Mouse (Mus musculus): ENCODE measurements around the gene Aes. TPM values are rescaled to one million over a fixed set of nuclear protein-coding genes. Genes with fewer than 3 reads are reported as not detected.

The Aes gene
- total RNA-seq, 2 experiments from 2014 or later: 77.8 to 81.9 TPM

DNA sequence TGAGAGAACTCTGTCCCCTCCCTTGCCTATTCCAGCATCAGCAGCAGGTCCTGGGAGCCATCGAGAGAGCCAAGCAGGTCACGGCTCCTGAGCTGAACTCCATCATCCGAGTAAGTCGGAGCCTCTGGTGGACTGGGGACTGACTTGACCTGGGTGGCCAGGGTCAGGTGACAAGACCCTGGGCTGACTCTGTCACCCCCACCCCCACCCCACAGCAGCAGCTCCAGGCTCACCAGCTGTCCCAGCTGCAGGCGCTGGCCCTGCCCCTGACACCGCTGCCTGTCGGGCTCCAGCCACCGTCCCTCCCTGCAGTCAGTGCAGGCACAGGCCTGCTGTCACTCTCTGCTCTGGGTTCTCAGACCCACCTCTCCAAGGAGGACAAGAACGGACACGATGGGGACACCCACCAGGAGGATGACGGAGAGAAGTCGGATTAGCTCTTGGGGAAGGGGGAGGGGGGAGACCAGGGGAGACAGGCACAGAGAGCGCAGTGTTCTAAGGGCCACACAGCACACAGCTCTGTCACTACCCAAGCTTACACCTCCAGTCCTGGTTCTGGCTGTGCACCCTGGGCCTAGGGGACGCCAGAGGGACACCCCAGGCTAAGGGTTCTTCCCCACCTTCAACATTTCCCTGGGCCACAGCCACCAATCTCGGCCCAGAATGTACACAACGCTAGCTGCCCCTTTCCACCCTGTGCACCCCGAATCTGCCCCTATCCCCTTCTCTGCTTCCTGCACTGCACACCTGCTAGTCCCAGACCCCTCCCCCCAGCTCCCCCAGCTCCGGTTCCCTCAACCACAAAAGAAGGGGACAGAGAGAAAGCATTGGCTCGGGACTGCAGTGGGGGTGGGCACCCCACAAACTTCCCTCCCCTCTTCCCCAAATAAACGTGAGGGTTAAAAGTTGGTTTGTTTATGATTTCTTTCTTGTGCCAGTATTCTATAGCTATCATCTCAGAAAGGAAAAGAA, 6.3 kb downstream of the Aes start:
- no peak for ATAC-seq (replicated peaks; ENCODE audit: low FRiP score, poor library complexity, severe bottlenecking)

DNA sequence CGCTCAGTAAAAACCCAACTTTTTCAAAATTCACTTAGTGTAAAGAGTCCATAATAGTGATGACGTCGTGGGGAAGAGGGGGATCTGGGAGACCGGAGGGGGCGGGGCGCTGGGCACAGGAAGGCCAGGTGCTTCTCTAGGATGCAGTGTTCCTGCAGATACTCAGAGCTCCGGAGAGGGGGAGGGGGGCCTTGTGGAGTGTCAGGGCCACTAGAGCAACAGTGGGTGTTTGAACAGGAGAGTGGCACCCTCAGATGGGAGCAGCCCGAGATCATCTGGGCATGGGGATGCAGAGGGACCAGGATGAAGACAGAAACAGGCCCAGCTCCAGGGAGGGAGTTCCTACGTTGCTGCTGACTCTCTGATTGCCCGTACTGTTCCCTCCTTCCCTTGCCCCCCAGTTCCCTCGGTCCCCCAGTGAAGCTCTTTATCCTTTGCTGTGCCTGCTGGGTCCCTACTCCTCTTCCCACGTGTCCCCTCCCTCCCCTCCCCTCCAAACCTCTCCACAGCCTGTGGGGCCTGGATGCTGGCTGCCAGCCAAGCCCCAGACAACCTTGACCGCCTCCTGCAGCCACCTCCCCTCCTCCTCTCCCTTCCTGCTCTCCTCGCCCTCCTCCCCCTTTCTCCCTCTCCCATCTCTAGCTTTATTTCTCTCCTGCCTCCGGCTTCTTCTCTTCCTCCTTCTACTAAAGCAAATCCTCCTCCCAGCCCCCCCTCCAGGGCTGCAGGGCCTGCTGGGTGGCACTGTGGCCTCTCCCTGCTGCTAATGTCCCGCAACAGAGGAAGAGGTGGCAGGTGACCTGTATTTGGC, 9.3 kb downstream of the Aes start:
- ATAC-seq (replicated peaks; ENCODE audit: low FRiP score, poor library complexity, severe bottlenecking): no peak

DNA sequence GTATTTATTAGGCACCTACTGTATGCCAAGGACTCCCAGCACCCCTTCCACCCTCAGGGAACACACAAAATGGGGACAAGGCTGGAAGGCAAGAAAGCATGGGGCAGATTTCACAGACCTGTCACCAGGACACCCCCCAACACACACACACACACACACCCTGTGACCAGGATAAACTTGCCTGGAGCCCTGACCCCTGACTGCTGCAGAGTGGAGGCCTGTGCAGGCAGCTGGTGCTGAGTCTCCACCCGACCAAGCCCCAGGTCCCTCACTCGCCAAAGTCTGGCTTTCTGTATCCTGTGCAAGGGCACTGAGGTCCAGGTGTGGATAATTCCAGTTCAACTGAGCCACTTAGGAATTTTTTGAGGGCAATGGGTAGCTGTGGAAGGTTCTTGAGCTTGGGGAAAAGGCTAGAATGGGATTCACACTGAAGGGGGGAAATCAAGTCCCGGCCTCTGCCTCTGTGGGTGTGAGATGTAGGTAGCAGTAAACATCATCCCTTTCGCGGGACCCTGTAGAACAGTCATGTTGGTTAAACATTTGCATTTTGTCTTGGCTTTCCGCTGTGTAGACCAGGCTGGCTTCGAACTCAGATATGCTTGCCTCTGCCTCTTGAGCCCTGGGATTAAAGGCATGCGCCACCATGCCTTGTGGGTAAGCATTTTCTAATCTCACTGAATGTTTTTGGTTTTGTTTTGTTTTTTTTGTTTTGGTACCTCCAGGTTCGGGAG, 10.4 kb downstream of the Aes start:
- ATAC-seq (replicated peaks; ENCODE audit: low FRiP score, poor library complexity, severe bottlenecking): no peak

DNA sequence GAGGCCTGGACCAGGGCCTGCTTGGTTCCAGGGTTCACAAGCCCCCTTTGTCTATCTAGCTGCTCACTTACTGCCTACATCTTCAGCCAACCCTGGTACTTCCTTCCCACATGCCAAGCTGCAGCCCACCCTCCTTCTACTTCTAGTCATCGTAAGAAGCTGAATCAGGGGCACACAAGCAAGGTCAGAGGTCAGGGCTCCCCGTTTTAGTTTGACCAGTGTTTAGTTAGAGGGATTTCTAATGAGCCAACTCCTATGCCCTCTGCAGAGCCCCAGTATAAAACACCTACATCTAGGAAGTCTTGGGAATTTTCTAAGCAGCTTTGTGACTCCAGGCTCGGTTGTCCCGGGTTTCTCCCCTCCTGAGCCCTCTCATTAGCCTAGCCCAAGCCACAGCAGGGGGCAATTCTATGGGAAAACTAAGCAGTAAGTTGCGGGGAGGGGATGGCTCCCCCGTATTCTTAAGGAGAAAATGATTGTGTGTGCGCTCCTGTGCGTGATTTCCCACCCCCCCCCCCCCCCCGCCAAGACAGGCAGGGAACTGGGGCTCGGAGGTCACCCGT, 11.0 kb downstream of the Aes start:
- ATAC-seq (replicated peaks; ENCODE audit: low FRiP score, poor library complexity, severe bottlenecking): no peak

DNA sequence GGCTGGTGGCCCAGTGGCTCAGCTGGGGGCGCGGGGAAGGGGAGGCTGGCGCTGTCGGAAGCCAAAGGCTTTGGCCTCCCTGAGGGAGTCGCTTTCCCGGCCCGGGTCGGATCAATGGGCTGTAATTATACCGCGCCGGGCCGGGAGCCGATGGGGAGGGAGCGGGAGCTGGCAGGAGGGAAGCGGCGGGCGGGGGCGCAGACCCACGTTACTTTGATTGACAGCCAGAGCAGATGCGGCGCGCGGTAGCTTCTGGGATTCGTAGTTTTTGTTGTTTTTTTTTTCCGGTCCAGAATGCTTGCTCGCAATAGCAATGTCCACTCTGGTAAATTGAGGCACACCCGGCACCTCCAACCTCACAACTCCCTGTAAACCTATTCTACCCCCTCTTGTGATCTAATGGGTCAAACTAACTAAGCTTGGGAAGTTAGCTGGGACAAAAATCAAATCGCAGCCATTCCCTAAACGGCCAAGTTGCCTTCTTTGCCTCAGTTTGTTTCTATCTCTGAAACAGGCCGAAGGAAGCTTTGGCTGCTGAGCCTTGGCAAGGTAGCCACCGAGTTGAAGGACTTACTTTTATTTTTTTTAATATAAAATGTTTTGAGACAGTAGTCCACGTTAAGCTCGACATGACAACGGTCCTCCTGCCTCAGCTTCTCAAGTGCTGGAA, 11.7 kb downstream of the Aes start:
- peak; percentile 38; the same call in 1 of the 2 replicates for ATAC-seq (replicated peaks; ENCODE audit: low FRiP score, poor library complexity, severe bottlenecking)

DNA sequence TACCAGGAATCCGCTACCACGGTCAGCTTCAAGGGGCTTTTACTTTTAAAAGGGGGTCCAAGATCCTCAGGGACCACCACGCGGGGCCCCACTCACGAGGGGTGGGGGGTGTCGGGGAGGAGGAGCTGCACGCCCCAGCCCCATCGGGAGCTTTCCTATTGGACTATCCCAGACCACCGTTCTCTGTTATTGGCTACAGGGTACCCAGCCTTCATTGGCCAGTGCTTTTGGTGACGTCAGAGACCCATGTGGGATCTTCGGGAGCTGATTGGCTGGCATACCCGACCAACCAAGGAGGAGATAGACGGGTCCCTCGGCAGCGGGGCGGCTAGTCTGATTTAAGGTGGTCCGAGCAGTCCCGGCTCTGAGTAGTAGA, 12.2 kb downstream of the Aes start:
- ATAC-seq (replicated peaks; ENCODE audit: low FRiP score, poor library complexity, severe bottlenecking): peak; percentile 96

DNA sequence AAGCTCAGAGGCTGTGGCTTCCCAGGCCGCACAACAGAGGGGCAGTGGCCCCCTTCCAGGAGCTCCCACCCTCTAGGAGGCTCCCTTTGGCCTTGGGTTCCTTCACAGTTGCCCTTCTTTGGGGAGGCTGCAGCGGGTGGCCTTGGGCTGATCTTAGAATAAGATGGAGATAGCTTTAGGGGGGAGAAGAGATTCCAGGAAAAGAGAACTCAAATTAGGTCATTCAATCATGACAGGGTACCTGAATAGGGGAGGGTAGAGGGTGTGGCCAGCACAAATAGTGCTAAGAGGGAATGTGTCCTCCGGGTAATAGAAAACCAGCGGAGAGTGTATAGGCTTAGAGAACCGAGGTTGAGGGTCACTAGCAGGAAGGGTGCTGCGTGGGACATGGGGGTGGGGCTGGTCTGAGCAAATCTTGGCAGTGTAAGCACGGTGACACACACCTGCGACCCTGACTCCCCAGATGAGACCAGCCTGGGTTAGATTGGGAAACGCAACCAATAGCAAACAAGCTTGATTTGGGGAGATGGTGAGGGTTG, 12.9 kb downstream of the Aes start:
- no peak for ATAC-seq (replicated peaks; ENCODE audit: low FRiP score, poor library complexity, severe bottlenecking)

DNA sequence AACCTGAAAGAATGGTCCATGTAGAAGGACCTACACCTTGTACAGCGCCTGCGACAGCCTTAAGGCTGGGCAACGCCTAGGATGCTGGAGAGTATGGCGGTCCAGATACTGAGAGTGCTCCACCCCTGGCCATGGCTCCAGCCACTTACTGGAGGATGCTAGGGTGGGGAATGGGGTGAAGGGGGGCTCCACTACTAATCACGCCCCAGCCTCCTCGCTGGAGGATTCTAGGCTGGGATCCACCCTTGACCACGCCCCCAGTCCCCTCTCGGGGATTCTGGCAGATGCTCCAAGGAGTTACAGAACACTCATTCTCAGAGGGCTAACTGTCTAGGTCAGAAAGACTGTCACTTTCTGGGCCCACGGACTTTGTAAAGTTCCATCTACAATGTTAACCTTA, 13.7 kb downstream of the Aes start:
- ATAC-seq (replicated peaks; ENCODE audit: low FRiP score, poor library complexity, severe bottlenecking): no peak

DNA sequence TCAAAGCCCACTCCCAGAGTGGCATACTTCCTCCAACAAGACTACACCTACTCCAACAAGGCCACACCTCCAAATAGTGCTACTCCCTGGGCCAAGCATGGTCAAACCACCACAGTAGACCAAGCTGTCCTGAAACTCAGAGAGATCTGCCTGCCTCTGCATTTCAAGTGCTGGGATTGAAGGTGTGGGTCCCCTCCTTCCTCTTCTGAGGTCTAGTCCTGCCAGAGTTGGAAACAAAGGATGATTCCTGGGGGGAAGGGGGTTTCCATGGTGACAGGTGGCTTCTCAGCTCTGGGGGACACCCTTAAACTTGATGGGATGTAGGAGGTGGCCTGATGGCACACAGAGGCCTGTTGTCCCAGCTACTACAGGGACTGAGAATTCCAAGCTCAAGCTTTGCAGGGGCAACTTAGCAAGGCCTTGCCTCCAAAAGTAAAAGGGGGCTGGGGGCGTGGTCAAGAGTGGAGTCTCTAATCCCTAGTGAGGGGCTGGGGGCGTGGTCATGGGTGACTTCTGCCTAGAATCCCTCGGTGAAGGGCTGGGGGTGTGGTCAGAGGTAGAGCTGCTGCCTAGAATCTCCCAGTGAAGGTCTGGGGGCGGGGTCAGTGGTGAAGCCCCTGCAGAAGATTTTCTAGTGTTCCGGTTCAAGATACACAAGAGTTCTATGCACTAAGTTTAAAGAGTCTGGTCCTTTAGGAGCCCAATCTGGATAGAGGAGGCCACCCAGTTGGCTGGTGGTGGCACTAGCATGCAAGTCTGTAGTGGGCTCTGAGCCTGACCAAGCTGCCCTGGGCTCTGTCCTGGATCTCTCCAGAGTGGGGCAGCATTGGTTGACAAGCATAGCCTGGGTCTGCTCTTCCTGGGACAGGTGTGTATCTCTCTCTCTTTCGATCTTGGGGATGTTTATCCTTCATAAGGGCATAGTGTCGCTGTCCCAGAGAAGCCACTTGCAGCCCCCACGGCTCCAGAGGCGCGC, 15.1 kb downstream of the Aes start, which contains the start of gene Tle2:
Gene Tle2, plus strand, starts transcription at position 481 of the 976 bp plus-strand sequence.
- ATAC-seq (replicated peaks; ENCODE audit: low FRiP score, poor library complexity, severe bottlenecking): no peak

DNA sequence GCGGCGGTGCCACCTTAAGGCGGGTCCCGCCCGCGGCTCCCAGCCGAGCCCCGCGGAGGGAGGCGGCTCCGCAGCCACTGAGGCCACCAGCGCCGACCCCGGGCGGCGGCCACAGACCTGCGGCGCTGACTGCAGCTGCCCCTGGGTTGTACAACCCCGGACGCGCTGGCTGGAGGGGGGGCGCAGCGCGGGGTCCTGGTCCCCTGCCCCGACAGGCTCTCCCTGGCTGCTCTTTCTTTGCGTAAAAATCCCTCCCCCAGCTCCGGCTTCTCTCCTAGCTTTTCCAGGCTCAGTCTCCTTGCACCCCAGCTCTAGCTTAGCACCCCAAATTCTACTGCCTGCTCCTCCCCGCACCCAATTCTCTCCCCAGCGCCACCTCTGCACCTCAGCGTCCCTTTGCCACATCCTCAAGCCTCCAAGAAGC, 15.9 kb downstream of the Aes start:
- ATAC-seq (replicated peaks; ENCODE audit: low FRiP score, poor library complexity, severe bottlenecking): no peak

DNA sequence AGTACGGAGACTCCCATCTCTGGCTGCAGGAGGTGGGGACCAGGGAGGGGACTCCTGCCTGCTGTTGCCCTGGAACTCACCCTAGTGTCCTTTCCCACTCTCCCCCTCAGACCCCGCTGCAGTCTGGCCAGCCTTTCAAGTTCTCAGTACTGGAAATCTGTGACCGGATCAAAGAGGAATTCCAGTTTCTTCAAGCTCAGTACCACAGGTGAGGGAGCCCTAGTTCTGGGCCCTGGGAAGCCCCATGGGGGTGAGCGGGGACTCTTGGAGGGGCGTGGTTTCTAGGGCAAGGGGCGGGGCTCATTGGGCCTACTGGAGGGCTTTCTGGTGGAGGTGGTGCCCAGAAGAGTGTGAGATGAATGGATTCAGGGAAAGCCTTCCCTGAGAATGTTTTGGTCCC, 16.4 kb downstream of the Aes start:
- no peak for ATAC-seq (replicated peaks; ENCODE audit: low FRiP score, poor library complexity, severe bottlenecking)

DNA sequence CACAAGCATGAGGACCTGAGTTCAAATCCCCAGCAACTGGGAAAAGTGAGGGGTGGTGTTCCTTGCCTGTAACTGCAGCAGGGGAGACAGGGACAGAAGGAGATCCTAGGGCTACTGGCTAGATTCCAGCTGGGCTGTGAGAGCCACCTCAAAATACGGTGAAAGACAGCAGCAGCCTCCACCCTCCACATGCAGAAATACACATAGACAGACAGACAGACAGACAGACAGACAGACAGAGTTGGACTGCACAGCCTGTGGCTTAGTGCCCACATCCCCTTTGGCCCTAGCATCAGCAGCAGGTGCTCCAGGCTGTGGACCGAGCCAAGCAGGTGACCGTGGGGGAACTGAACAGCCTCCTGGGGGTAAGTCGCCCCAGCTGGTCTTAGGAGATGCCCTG, 20.7 kb downstream of the Aes start:
- no peak for ATAC-seq (replicated peaks; ENCODE audit: low FRiP score, poor library complexity, severe bottlenecking)

DNA sequence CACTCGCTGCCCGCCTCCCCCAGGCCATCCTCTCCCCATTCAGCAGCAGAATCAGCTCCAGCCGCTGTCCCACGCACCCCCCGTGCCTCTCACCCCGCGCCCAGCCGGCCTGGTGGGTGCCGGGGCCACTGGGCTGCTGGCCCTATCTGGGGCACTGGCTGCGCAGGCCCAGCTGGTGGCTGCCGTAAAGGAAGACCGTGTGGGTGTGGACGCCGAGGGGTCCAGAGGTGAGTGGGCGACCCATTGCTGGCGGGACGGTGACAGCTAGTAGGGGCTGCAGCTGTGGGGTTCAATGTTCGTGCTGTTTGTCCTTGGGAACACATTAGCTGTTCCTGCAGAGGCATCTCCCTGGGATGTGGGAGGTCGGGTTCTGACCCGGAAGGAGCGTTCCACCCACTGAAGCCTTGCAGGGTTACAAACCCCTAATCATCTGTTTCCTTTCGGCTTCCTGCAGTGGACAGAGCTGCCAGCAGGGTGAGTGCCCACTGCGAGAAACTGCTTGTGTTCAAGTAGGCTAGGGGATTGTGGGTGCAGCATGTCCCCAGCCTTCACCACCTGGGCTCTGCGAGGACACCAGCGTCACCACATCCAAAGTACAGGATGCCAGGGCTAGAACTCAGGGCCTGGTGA, 21.3 kb downstream of the Aes start:
- ATAC-seq (replicated peaks; ENCODE audit: low FRiP score, poor library complexity, severe bottlenecking): no peak

DNA sequence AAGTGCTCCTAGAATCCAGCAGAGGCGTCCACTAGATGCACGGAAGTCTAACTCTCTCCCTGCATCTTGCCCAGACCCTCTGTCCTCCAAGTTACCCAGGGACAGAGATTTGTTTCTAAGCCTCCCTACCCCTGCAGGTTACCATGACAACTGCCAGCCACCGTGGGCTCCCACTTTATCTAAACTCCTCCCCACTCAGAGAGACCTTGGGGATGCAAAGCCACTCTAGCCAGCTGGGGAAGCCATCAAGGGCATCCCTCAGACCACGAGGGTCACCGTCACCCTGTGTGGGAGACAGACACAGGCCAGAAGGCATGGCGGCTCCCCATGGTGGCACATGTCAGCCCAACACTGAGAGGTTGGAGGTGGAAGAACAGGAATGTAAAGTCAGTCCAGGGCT, 24.1 kb downstream of the Aes start:
- ATAC-seq (replicated peaks; ENCODE audit: low FRiP score, poor library complexity, severe bottlenecking): no peak

DNA sequence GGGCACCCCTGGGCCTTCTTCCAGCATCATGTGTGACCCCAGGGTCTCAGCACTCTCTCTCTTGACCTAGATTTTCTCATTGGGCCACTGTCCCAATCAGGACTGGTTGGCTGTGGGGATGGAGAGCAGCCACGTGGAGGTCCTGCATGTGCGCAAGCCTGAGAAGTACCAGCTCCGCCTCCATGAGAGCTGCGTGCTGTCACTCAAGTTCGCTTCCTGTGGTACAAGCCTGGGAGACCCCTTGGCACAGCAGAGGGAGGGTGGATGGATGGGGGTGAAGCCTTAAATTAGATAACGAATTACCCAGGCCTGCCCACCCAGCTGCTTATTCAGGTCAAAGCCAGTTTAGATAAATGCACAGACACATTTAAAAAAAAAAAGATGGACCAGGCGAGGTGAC, 29.5 kb downstream of the Aes start:
- ATAC-seq (replicated peaks; ENCODE audit: low FRiP score, poor library complexity, severe bottlenecking): no peak

DNA sequence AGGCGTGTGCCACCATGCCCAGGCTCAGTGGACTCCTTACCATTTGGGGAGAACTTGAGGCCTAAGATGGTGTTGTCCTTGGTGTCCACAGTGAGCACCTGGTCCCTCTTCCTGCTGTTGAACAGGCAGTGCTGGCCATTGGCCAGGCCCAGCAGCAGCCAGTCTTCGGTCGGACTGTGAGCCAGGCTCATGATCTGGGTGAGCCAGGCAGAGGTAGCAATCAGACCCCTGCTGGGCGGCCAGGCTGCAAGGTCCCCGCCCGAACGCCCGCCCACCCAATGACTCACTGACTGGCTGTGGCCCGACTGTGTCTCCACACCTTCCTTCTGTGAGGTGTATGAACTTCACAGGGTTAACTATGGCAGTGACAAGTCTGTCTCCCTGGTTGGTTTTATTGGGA, 32.6 kb downstream of the Aes start:
- no peak for ATAC-seq (replicated peaks; ENCODE audit: low FRiP score, poor library complexity, severe bottlenecking)

DNA sequence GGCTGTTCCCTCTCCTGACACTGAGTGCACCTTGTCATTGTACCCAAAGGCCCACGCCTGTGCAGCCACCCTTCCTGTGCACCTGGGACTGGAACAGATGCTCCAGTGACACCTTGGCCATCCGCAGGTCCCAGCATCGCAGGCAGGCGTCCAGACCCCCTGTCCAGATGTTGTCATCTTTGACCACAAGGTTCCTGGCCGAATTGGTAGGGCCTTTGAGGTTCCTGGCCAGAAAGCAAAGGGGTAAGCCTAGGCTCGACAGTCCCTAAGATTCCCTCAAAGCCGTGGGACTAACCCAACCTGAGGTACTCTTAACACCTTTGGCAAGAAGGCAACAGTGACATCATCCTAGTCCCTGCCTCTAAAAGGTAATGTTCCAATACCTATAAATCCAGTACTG, 33.3 kb downstream of the Aes start:
- ATAC-seq (replicated peaks; ENCODE audit: low FRiP score, poor library complexity, severe bottlenecking): no peak

DNA sequence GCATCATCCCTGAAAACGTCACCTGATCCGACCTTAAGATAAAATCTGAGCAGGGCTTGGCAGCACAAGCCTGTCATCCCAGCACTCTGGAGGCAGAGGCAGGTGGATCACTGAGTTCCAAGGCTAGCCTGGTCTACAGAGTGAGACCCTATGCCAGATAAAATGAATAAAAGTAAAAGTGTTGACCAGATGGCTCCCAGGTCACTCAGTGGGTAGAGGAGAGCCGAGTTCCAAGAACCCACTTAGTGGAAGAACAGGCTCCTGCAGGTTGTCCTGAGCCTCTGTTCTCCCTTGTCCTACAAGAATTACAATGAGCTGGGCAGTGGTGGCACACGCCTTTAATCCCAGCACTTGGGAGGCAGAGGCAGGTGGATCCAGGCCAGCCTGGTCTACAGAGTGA, 33.9 kb downstream of the Aes start:
- no peak for ATAC-seq (replicated peaks; ENCODE audit: low FRiP score, poor library complexity, severe bottlenecking)
